Mouse (Mus musculus): ENCODE data around the gene Pola2. TPM values are rescaled to one million over a fixed set of nuclear protein-coding genes. Genes with fewer than 3 reads are reported as not detected.

Gene Pola2
- polyA plus RNA-seq, 1 experiment from 2014 or later, result 20.1 TPM

- H3K27ac ChIP-seq, result no peak overlapping the region
- H3K79me2 ChIP-seq (ENCODE audit: inconsistent target), result no peaks in the 10 kb centered on the region
- H3K4me3 ChIP-seq (ENCODE audit: inconsistent target), result no peak overlapping the region
- H3K36me3 ChIP-seq (ENCODE audit: inconsistent target), result no peaks in the 10 kb centered on the region
- WGBS (ENCODE audit: missing documents), result 85% methylated on average over 15 of the region's 15 CpGs
Observed at GRCm38 (mm10) chr19:5922119-5922942, 41.7 kb downstream of the Pola2 start.

- 69% methylated on average over 9 of the region's 9 CpGs for WGBS (ENCODE audit: missing documents)
- no peaks in the 10 kb centered on the region for H3K79me2 ChIP-seq (ENCODE audit: inconsistent target)
- H3K4me3 ChIP-seq (ENCODE audit: inconsistent target), result no peak overlapping the region
- H3K27ac ChIP-seq, result no peak overlapping the region
- H3K36me3 ChIP-seq (ENCODE audit: inconsistent target), result no peaks in the 10 kb centered on the region
Observed at GRCm38 (mm10) chr19:5921715-5922114, 42.3 kb downstream of the Pola2 start.

- Histone ChIP-seq H3K27ac (peak within 1 kb of the TSS; percentile 81), H3K36me3 (ENCODE audit: inconsistent target) (no peaks in the 10 kb centered on the region), H3K4me3 (ENCODE audit: inconsistent target) (peak within 1 kb of the TSS; percentile 77), H3K79me2 (ENCODE audit: inconsistent target) (peaks cover 44% of the 10 kb centered on the region)
- WGBS (ENCODE audit: missing documents), result 0% methylated on average over 11 of the region's 13 CpGs
Observed at GRCm38 (mm10) chr19:5913007-5913719, 50.8 kb downstream of the Pola2 start, which contains the start of gene Dpf2. Gene Dpf2, minus strand, starts transcription at chr19:5913010.

- no peaks in the 10 kb centered on the region for H3K36me3 ChIP-seq (ENCODE audit: inconsistent target)
- H3K4me3 ChIP-seq (ENCODE audit: inconsistent target), result peak overlapping the region; percentile 77
- peaks cover 53% of the 10 kb centered on the region for H3K79me2 ChIP-seq (ENCODE audit: inconsistent target)
- peak overlapping the region; percentile 81 for H3K27ac ChIP-seq
- WGBS (ENCODE audit: missing documents), result under 1% methylated on average over 59 of the region's 59 CpGs
Observed at GRCm38 (mm10) chr19:5912103-5913006, 51.6 kb downstream of the Pola2 start.

GRCm38 (mm10) chr19:5911430-5912102, 52.4 kb downstream of the Pola2 start:
- Histone ChIP-seq H3K27ac (peak overlapping the region; percentile 81), H3K4me3 (ENCODE audit: inconsistent target) (peak overlapping the region; percentile 77), H3K36me3 (ENCODE audit: inconsistent target) (peaks cover 7% of the 10 kb centered on the region; the same call in 1 of the 2 replicates), H3K79me2 (ENCODE audit: inconsistent target) (peaks cover 60% of the 10 kb centered on the region)
- 4% methylated on average over 14 of the region's 14 CpGs for WGBS (ENCODE audit: missing documents)

- Histone ChIP-seq H3K27ac (no peak overlapping the region), H3K36me3 (ENCODE audit: inconsistent target) (peaks cover 20% of the 10 kb centered on the region), H3K79me2 (ENCODE audit: inconsistent target) (peaks cover 65% of the 10 kb centered on the region), H3K4me3 (ENCODE audit: inconsistent target) (no peak overlapping the region)
- WGBS (ENCODE audit: missing documents), result 82% methylated on average over 6 of the region's 6 CpGs
Observed at GRCm38 (mm10) chr19:5910221-5910620, 53.8 kb downstream of the Pola2 start.

- peaks cover 50% of the 10 kb centered on the region for H3K36me3 ChIP-seq (ENCODE audit: inconsistent target)
- peaks cover 62% of the 10 kb centered on the region for H3K79me2 ChIP-seq (ENCODE audit: inconsistent target)
- no peak overlapping the region for H3K27ac ChIP-seq
- H3K4me3 ChIP-seq (ENCODE audit: inconsistent target), result no peak overlapping the region
- 92% methylated on average over 3 of the region's 3 CpGs for WGBS (ENCODE audit: missing documents)
Observed at GRCm38 (mm10) chr19:5907275-5907674, 56.7 kb downstream of the Pola2 start.

GRCm38 (mm10) chr19:5894002-5894678, 69.9 kb downstream of the Pola2 start, which contains the start of gene Tigd3:
Gene Tigd3, minus strand, starts transcription at chr19:5894149.
- 2% methylated on average over 36 of the region's 36 CpGs for WGBS (ENCODE audit: missing documents)
- Histone ChIP-seq H3K79me2 (ENCODE audit: inconsistent target) (no peaks in the 10 kb centered on the region), H3K27ac (no peak within 1 kb of the TSS), H3K36me3 (ENCODE audit: inconsistent target) (peaks cover 16% of the 10 kb centered on the region), H3K4me3 (ENCODE audit: inconsistent target) (peak within 1 kb of the TSS; percentile 10; the same call in 1 of the 2 replicates)

GRCm38 (mm10) chr19:5893282-5894001, 70.6 kb downstream of the Pola2 start:
- no peak overlapping the region; the same call in 1 of the 2 replicates for H3K4me3 ChIP-seq (ENCODE audit: inconsistent target)
- peaks cover 12% of the 10 kb centered on the region for H3K36me3 ChIP-seq (ENCODE audit: inconsistent target)
- WGBS (ENCODE audit: missing documents), result 14% methylated on average over 31 of the region's 31 CpGs
- no peaks in the 10 kb centered on the region for H3K79me2 ChIP-seq (ENCODE audit: inconsistent target)
- no peak overlapping the region for H3K27ac ChIP-seq

GRCm38 (mm10) chr19:5892735-5893134, 71.3 kb downstream of the Pola2 start:
- H3K27ac ChIP-seq, result no peak overlapping the region
- WGBS (ENCODE audit: missing documents), result 92% methylated on average over 13 of the region's 13 CpGs
- H3K79me2 ChIP-seq (ENCODE audit: inconsistent target), result no peaks in the 10 kb centered on the region
- peaks cover 8% of the 10 kb centered on the region; the same call in 1 of the 2 replicates for H3K36me3 ChIP-seq (ENCODE audit: inconsistent target)
- no peak overlapping the region for H3K4me3 ChIP-seq (ENCODE audit: inconsistent target)

GRCm38 (mm10) chr19:5892262-5892661, 71.7 kb downstream of the Pola2 start:
- Histone ChIP-seq H3K4me3 (ENCODE audit: inconsistent target) (no peak overlapping the region), H3K36me3 (ENCODE audit: inconsistent target) (peaks cover 8% of the 10 kb centered on the region; the same call in 1 of the 2 replicates), H3K79me2 (ENCODE audit: inconsistent target) (no peaks in the 10 kb centered on the region), H3K27ac (no peak overlapping the region)
- WGBS (ENCODE audit: missing documents), result 94% methylated on average over 7 of the region's 7 CpGs

- H3K4me3 ChIP-seq (ENCODE audit: inconsistent target), result no peak overlapping the region
- no peak overlapping the region for H3K27ac ChIP-seq
- WGBS (ENCODE audit: missing documents), result 98% methylated on average over 12 of the region's 12 CpGs
- H3K36me3 ChIP-seq (ENCODE audit: inconsistent target), result peaks cover 6% of the 10 kb centered on the region; the same call in 1 of the 2 replicates
- H3K79me2 ChIP-seq (ENCODE audit: inconsistent target), result no peaks in the 10 kb centered on the region
Observed at GRCm38 (mm10) chr19:5891521-5892258, 72.3 kb downstream of the Pola2 start.

All from macrophage (primary cell).